Mouse (Mus musculus): ENCODE data around the gene Usp7. TPM values are rescaled to one million over a fixed set of nuclear protein-coding genes. Genes with fewer than 3 reads are reported as not detected.

Usp7 gene
- polyA plus RNA-seq, 1 experiment from 2014 or later = 16.9 TPM

- H3K36me3 ChIP-seq (ENCODE audit: control insufficient read depth, insufficient read depth) = no peaks in the 10 kb centered on the region
- H3K27me3 ChIP-seq (ENCODE audit: control insufficient read depth, insufficient read depth, low read length) = no peaks in the 10 kb centered on the region
- no peak overlapping the region for H3K9ac ChIP-seq (ENCODE audit: low read length)
- no peak overlapping the region for H3K4me3 ChIP-seq (ENCODE audit: low read length)
- no peaks in the 10 kb centered on the region for H3K9me3 ChIP-seq (replicated peaks; ENCODE audit: control insufficient read depth, low read length)
- H3K27ac ChIP-seq (ENCODE audit: low read length) = no peak overlapping the region
- WGBS = 89% methylated on average over 2 of the region's 2 CpGs
- H3K4me2 ChIP-seq (ENCODE audit: low read depth, low read length) = no peak overlapping the region
- no peak for ATAC-seq (replicated peaks; ENCODE audit: extremely low read depth, insufficient read depth, low FRiP score)
- peaks cover 8% of the 10 kb centered on the region for H3K4me1 ChIP-seq (ENCODE audit: control insufficient read depth, insufficient read depth, low read length)
These were observed 66.3 kb downstream of the Usp7 start for GRCm38 (mm10) chr16:8725807-8726206.

- no peak overlapping the region for H3K4me3 ChIP-seq (ENCODE audit: low read length)
- H3K4me2 ChIP-seq (ENCODE audit: low read depth, low read length) = no peak overlapping the region
- no peaks in the 10 kb centered on the region for H3K27me3 ChIP-seq (ENCODE audit: control insufficient read depth, insufficient read depth, low read length)
- no peak for ATAC-seq (replicated peaks; ENCODE audit: extremely low read depth, insufficient read depth, low FRiP score)
- H3K4me1 ChIP-seq (ENCODE audit: control insufficient read depth, insufficient read depth, low read length) = peaks cover 6% of the 10 kb centered on the region
- H3K9me3 ChIP-seq (replicated peaks; ENCODE audit: control insufficient read depth, low read length) = no peaks in the 10 kb centered on the region
- WGBS = 85% methylated on average over 3 of the region's 3 CpGs
- H3K27ac ChIP-seq (ENCODE audit: low read length) = no peak overlapping the region
- no peak overlapping the region for H3K9ac ChIP-seq (ENCODE audit: low read length)
- no peaks in the 10 kb centered on the region for H3K36me3 ChIP-seq (ENCODE audit: control insufficient read depth, insufficient read depth)
These were observed 68.1 kb downstream of the Usp7 start for GRCm38 (mm10) chr16:8724031-8724430.

DNA sequence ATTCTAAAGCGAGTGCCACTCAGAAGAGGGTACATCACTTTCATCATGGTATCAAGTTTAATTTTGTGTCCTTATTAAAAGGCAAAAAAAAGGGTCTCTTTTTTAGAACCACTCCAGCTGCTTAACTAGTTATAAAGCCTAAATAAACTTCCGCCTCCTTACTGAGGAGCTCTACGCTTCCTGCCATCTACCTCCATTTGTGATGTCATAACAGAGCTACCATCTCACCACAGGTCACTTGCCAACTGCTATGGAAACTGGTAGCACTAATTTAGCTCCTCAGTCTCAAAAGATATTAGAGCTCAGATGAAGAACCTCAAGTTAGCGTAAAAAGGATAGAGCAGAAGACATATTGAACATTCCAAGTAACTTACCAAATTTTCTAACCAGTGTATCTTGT, 71.7 kb downstream of the Usp7 start:
- H3K27ac ChIP-seq (ENCODE audit: low read length) = no peak overlapping the region
- H3K27me3 ChIP-seq (ENCODE audit: control insufficient read depth, insufficient read depth, low read length) = no peaks in the 10 kb centered on the region
- peaks cover 9% of the 10 kb centered on the region for H3K36me3 ChIP-seq (ENCODE audit: control insufficient read depth, insufficient read depth)
- no peaks in the 10 kb centered on the region for H3K9me3 ChIP-seq (replicated peaks; ENCODE audit: control insufficient read depth, low read length)
- H3K4me3 ChIP-seq (ENCODE audit: low read length) = no peak overlapping the region
- peaks cover 14% of the 10 kb centered on the region for H3K4me1 ChIP-seq (ENCODE audit: control insufficient read depth, insufficient read depth, low read length)
- no peak overlapping the region for H3K4me2 ChIP-seq (ENCODE audit: low read depth, low read length)
- ATAC-seq (replicated peaks; ENCODE audit: extremely low read depth, insufficient read depth, low FRiP score) = no peak
- 88% methylated on average over 4 of the region's 4 CpGs for WGBS
- no peak overlapping the region for H3K9ac ChIP-seq (ENCODE audit: low read length)

- H3K4me3 ChIP-seq (ENCODE audit: low read length) = no peak overlapping the region
- H3K36me3 ChIP-seq (ENCODE audit: control insufficient read depth, insufficient read depth) = peaks cover 12% of the 10 kb centered on the region
- 90% methylated on average over 10 of the region's 10 CpGs for WGBS
- H3K9ac ChIP-seq (ENCODE audit: low read length) = no peak overlapping the region
- H3K9me3 ChIP-seq (replicated peaks; ENCODE audit: control insufficient read depth, low read length) = no peaks in the 10 kb centered on the region
- no peak overlapping the region for H3K4me2 ChIP-seq (ENCODE audit: low read depth, low read length)
- ATAC-seq (replicated peaks; ENCODE audit: extremely low read depth, insufficient read depth, low FRiP score) = no peak
- no peaks in the 10 kb centered on the region for H3K27me3 ChIP-seq (ENCODE audit: control insufficient read depth, insufficient read depth, low read length)
- peaks cover 15% of the 10 kb centered on the region for H3K4me1 ChIP-seq (ENCODE audit: control insufficient read depth, insufficient read depth, low read length)
- no peak overlapping the region for H3K27ac ChIP-seq (ENCODE audit: low read length)
These were observed 74.4 kb downstream of the Usp7 start for GRCm38 (mm10) chr16:8717744-8718143.

GRCm38 (mm10) chr16:8716300-8716699, 75.8 kb downstream of the Usp7 start:
- 62% methylated on average over 6 of the region's 6 CpGs for WGBS

GRCm38 (mm10) chr16:8715513-8716080, 76.5 kb downstream of the Usp7 start:
- Histone ChIP-seq H3K4me2 (ENCODE audit: low read depth, low read length) (no peak overlapping the region), H3K36me3 (ENCODE audit: control insufficient read depth, insufficient read depth) (peaks cover 21% of the 10 kb centered on the region), H3K27ac (ENCODE audit: low read length) (no peak overlapping the region), H3K27me3 (ENCODE audit: control insufficient read depth, insufficient read depth, low read length) (no peaks in the 10 kb centered on the region), H3K9me3 (replicated peaks; ENCODE audit: control insufficient read depth, low read length) (no peaks in the 10 kb centered on the region), H3K4me1 (ENCODE audit: control insufficient read depth, insufficient read depth, low read length) (peaks cover 15% of the 10 kb centered on the region), H3K9ac (ENCODE audit: low read length) (no peak overlapping the region), H3K4me3 (ENCODE audit: low read length) (no peak overlapping the region)
- WGBS = 72% methylated on average over 10 of the region's 10 CpGs
- ATAC-seq (replicated peaks; ENCODE audit: extremely low read depth, insufficient read depth, low FRiP score) = no peak

More at GRCm38 (mm10) chr16:8716300-8716699, 75.8 kb downstream of the Usp7 start:
- no peak overlapping the region for H3K27ac ChIP-seq (ENCODE audit: low read length)
- H3K9me3 ChIP-seq (replicated peaks; ENCODE audit: control insufficient read depth, low read length) = no peaks in the 10 kb centered on the region
- H3K36me3 ChIP-seq (ENCODE audit: control insufficient read depth, insufficient read depth) = peaks cover 21% of the 10 kb centered on the region
- H3K4me1 ChIP-seq (ENCODE audit: control insufficient read depth, insufficient read depth, low read length) = peaks cover 15% of the 10 kb centered on the region
- H3K4me3 ChIP-seq (ENCODE audit: low read length) = no peak overlapping the region
- H3K27me3 ChIP-seq (ENCODE audit: control insufficient read depth, insufficient read depth, low read length) = no peaks in the 10 kb centered on the region
- H3K9ac ChIP-seq (ENCODE audit: low read length) = no peak overlapping the region
- ATAC-seq (replicated peaks; ENCODE audit: extremely low read depth, insufficient read depth, low FRiP score) = no peak
- no peak overlapping the region for H3K4me2 ChIP-seq (ENCODE audit: low read depth, low read length)

GRCm38 (mm10) chr16:8714851-8715250, 77.3 kb downstream of the Usp7 start:
- no peak overlapping the region for H3K4me2 ChIP-seq (ENCODE audit: low read depth, low read length)
- H3K9ac ChIP-seq (ENCODE audit: low read length) = no peak overlapping the region
- no peaks in the 10 kb centered on the region for H3K9me3 ChIP-seq (replicated peaks; ENCODE audit: control insufficient read depth, low read length)
- peaks cover 26% of the 10 kb centered on the region for H3K36me3 ChIP-seq (ENCODE audit: control insufficient read depth, insufficient read depth)
- 86% methylated on average over 5 of the region's 5 CpGs for WGBS
- peaks cover 15% of the 10 kb centered on the region for H3K4me1 ChIP-seq (ENCODE audit: control insufficient read depth, insufficient read depth, low read length)
- H3K27me3 ChIP-seq (ENCODE audit: control insufficient read depth, insufficient read depth, low read length) = no peaks in the 10 kb centered on the region
- H3K27ac ChIP-seq (ENCODE audit: low read length) = no peak overlapping the region
- H3K4me3 ChIP-seq (ENCODE audit: low read length) = no peak overlapping the region
- no peak for ATAC-seq (replicated peaks; ENCODE audit: extremely low read depth, insufficient read depth, low FRiP score)

- Histone ChIP-seq H3K36me3 (ENCODE audit: control insufficient read depth, insufficient read depth) (peaks cover 47% of the 10 kb centered on the region), H3K9me3 (replicated peaks; ENCODE audit: control insufficient read depth, low read length) (no peaks in the 10 kb centered on the region), H3K27ac (ENCODE audit: low read length) (no peak overlapping the region), H3K4me3 (ENCODE audit: low read length) (no peak overlapping the region), H3K4me2 (ENCODE audit: low read depth, low read length) (no peak overlapping the region), H3K9ac (ENCODE audit: low read length) (no peak overlapping the region), H3K4me1 (ENCODE audit: control insufficient read depth, insufficient read depth, low read length) (peaks cover 8% of the 10 kb centered on the region; the same call in 1 of the 2 replicates), H3K27me3 (ENCODE audit: control insufficient read depth, insufficient read depth, low read length) (no peaks in the 10 kb centered on the region)
- WGBS = 87% methylated on average over 9 of the region's 9 CpGs
- ATAC-seq (replicated peaks; ENCODE audit: extremely low read depth, insufficient read depth, low FRiP score) = no peak
These were observed 80.1 kb downstream of the Usp7 start for GRCm38 (mm10) chr16:8711998-8712397.

GRCm38 (mm10) chr16:8700586-8700985, 91.5 kb downstream of the Usp7 start:
- Histone ChIP-seq H3K4me3 (ENCODE audit: low read length) (no peak overlapping the region), H3K9ac (ENCODE audit: low read length) (no peak overlapping the region), H3K4me1 (ENCODE audit: control insufficient read depth, insufficient read depth, low read length) (no peaks in the 10 kb centered on the region), H3K27me3 (ENCODE audit: control insufficient read depth, insufficient read depth, low read length) (no peaks in the 10 kb centered on the region), H3K9me3 (replicated peaks; ENCODE audit: control insufficient read depth, low read length) (no peaks in the 10 kb centered on the region), H3K27ac (ENCODE audit: low read length) (no peak overlapping the region), H3K4me2 (ENCODE audit: low read depth, low read length) (no peak overlapping the region), H3K36me3 (ENCODE audit: control insufficient read depth, insufficient read depth) (peaks cover 70% of the 10 kb centered on the region)
- WGBS = 77% methylated on average over 3 of the region's 3 CpGs
- ATAC-seq (replicated peaks; ENCODE audit: extremely low read depth, insufficient read depth, low FRiP score) = no peak
